Comparison of ENCODE assay signal across 8 mouse cellular contexts in the genomic region with DNA sequence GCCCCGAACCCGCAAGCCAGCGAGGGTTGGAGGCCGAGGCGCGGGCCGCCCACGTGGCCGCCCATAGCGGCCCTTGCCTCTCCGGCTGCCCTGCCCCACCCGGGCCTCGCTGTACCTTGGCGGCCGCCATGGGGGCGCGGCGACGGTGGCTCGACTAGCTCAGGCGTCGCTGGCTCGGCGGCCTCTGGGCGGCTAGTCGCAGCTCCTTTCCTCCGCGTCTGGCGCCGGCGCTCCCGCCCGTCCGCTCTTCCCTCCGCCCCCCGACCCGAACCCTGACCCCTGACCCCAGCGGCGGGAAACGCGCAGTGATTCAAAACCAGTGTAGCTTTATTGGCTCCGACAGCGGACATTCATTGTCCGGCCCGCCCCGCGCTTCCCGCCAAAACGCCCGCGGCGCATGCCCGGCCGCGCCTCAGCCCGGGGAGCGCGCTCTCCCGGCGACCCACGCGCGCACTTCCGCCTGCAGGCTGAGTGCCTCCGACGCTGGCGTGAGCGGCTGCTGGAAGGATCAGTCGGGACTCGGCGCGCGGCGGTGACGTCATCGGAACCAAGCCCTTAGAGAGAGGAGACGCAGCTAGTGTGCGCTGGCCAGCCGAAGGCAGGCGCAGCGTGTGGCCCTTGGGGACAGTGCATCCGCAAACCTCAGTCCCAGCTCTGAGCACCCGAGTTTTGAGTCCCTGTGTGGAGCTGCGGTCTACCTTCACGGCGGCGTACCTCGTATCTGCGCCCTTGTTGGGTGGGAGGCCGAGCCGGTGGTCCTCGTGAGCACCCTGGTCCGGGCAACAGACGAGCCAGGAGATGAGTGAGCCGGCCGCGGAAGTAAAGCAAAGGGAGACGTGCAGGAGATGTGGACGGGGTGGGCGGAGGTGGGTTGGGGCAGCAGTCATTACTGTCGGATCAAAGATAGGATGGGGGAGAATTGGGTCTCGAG. TPM values are rescaled to one million over a fixed set of nuclear protein-coding genes. Genes with fewer than 3 reads are reported as not detected.
DNase-seq lines count a peak whose midpoint lies in the region; ATAC-seq lines count a peak whose summit lies in the region.

A gene (plus strand): TSS at position 247 of the 931 bp plus-strand sequence.
A gene (minus strand): TSS at position 300 of the 931 bp plus-strand sequence.

- DNase-seq in Muller cell, postnatal 12 days (ENCODE audit: inconsistent ontology term), result peak; percentile 99
- peak; percentile 99 for DNase-seq in cerebellum, adult 9-11 months
- peak; percentile 98 for DNase-seq in frontal cortex, adult 2 months (ENCODE audit: extremely low spot score in 1 of 2, low spot score in 1 of 2)
- peak; percentile 99 for DNase-seq in hindbrain, embryonic 11.5 days (ENCODE audit: low spot score)
- DNase-seq in layer of hippocampus, postnatal 10 days (ENCODE audit: low spot score in 2 of 2), result peak; percentile 99 to 100
- peak; percentile 99 for DNase-seq in lung, postnatal 10 days
- peak; percentile 99 for DNase-seq in ovary, postnatal 36 days (ENCODE audit: low spot score)
- peak; percentile 97 for DNase-seq in thymus, postnatal 25 days

- peak within 1 kb of the TSS; percentile 95 for H3K9ac ChIP-seq in hindbrain, embryonic 11.5 days (ENCODE audit: low read depth, low read length)

- 0 out of 2 replicates have a peak, but pooled peaks cover 12% of the 10 kb centered on the region for H3K36me3 ChIP-seq in hindbrain, embryonic 11.5 days (ENCODE audit: control insufficient read depth, insufficient read depth, low read length)

- H3K9me3 ChIP-seq in hindbrain, embryonic 11.5 days (ENCODE audit: control insufficient read depth, low read length), result no peaks in the 10 kb centered on the region

- peak; percentile 96 for ATAC-seq in hindbrain, embryonic 11.5 days (ENCODE audit: low FRiP score)

- H3K27me3 ChIP-seq in hindbrain, embryonic 11.5 days (ENCODE audit: control insufficient read depth, insufficient read depth, low read length), result no peaks in the 10 kb centered on the region

- H3K4me1 ChIP-seq in hindbrain, embryonic 11.5 days (replicated peaks; ENCODE audit: control insufficient read depth, insufficient read depth, low read length), result peaks cover 9% of the 10 kb centered on the region

- peak within 1 kb of the TSS; percentile 94 for H3K4me3 ChIP-seq in hindbrain, embryonic 11.5 days (ENCODE audit: low read depth, low read length)

- H3K27ac ChIP-seq in hindbrain, embryonic 11.5 days (ENCODE audit: low read depth, low read length), result peak within 1 kb of the TSS; percentile 89

- H3K4me2 ChIP-seq in hindbrain, embryonic 11.5 days (replicated peaks; ENCODE audit: low read depth, low read length), result peak within 1 kb of the TSS; percentile 80

- WGBS in hindbrain, embryonic 11.5 days, result under 1% methylated on average over 95 of the region's 102 CpGs

RNA-seq across cellular contexts. Expression of the first gene that starts in this region (rescaled TPM):
- 76.5 and 77.2 TPM in 2 replicates for polyA plus RNA-seq in frontal cortex, adult 2 months (2012; rRNA removed)
- 77.0 and 85.0 TPM in 2 replicates for polyA plus RNA-seq in hindbrain, embryonic 11.5 days (2014; fragmentation: Nextera tagmentation; extraction: Ambion mirVana)
- 10 to 100 TPM; 54.4 to 65.1 TPM for total RNA-seq in layer of hippocampus, postnatal 10 days (2021)

RNA-seq across cellular contexts. Expression of the second gene that starts in this region (rescaled TPM):
- 108 and 116 TPM in 2 replicates for polyA plus RNA-seq in frontal cortex, adult 2 months (2012; rRNA removed)
- 1,115 and 1,160 TPM in 2 replicates for polyA plus RNA-seq in hindbrain, embryonic 11.5 days (2014; fragmentation: Nextera tagmentation; extraction: Ambion mirVana)
- 100 to 1,000 TPM; 133 to 147 TPM for total RNA-seq in layer of hippocampus, postnatal 10 days (2021)

Comparison
In these comparisons a context has a peak if more than half of its experiments do, and no peak if none do; other contexts are left out.
1. Peak in every context shown above with its lines: DNase-seq, ATAC-seq, H3K4me3 ChIP-seq and H3K27ac ChIP-seq.